ENCODE assay signal across 8 mouse cellular contexts in the genomic region with DNA sequence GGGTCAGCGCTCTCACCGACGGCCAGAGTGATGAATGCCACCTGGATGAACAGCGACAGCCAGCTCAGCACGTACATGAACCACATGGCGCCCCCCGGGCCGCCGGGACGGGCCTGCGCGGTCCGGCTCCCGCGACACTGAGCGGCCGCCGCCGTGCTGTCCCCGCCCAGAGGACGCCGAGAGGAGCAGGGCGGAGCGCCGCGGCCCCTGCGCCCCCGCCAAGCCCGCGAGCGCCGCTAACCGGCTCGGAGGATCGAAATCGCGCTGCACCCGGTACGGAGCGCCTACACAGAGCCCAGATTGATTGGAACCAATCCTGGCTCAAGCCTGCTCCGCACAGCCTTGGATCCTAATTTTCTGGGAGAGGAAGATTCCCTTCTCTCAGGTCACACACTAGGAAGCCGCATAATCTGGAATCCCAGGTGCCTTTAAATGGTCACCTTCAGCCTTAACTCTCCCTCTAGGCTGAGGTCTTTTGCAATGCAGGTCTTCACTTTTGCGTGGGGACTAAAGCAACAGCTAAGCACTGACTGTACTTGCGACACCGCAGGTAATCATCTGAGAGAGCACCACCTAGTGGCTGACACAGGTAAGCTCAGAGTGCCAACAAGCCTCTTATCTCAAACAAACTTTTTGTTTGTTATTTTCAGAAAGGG. TPM values are rescaled to one million over a fixed set of nuclear protein-coding genes. Genes with fewer than 3 reads are reported as not detected.
DNase-seq lines count a peak whose midpoint lies in the region; ATAC-seq lines count a peak whose summit lies in the region.

Tex261 (minus strand) TSS at position 176 of the 656 bp plus-strand sequence.

- no peaks in the 10 kb centered on the region for H3K9me3 ChIP-seq in heart, embryonic 10.5 days
- H3K9me3 ChIP-seq in kidney, embryonic 15.5 days (replicated peaks): no peaks in the 10 kb centered on the region

- peak within 1 kb of the TSS; percentile 96 for H3K4me3 ChIP-seq in heart, embryonic 10.5 days
- H3K4me3 ChIP-seq in kidney, embryonic 15.5 days (replicated peaks): peak within 1 kb of the TSS; percentile 65

- DNase-seq in B cell, adult 2 months: peak; percentile 94 to 95
- DNase-seq in brain, adult 2 months (ENCODE audit: low read depth, low spot score): peak; percentile 96
- peak; percentile 93 for DNase-seq in heart, embryonic 10.5 days (ENCODE audit: low spot score)
- DNase-seq in liver: peak; percentile 90
- DNase-seq in spleen, postnatal 4 days (ENCODE audit: low spot score in 2 of 2): peak; percentile 90 to 95

- peak within 1 kb of the TSS; percentile 81 for H3K9ac ChIP-seq in kidney, embryonic 15.5 days

- peaks cover 11% of the 10 kb centered on the region for H3K4me1 ChIP-seq in heart, embryonic 10.5 days
- H3K4me1 ChIP-seq in kidney, embryonic 15.5 days: peaks cover 23% of the 10 kb centered on the region

- ATAC-seq in erythroblast, adult 5-6 weeks (replicated peaks; ENCODE audit: low FRiP score, poor library complexity, severe bottlenecking): peak; percentile 75
- ATAC-seq in kidney, embryonic 15.5 days (replicated peaks; ENCODE audit: low FRiP score): peak; percentile 96
- ATAC-seq in monocyte, adult 5-6 weeks (replicated peaks; ENCODE audit: insufficient number of reproducible peaks, low FRiP score, low TSS enrichment, poor library complexity, severe bottlenecking): peak; percentile 72

- peak within 1 kb of the TSS; percentile 73 for H3K4me2 ChIP-seq in kidney, embryonic 15.5 days

- under 1% methylated on average over 45 of the region's 45 CpGs for WGBS in heart, embryonic 10.5 days
- under 1% methylated on average over 45 of the region's 45 CpGs for WGBS in kidney, embryonic 15.5 days

- peak within 1 kb of the TSS; percentile 95 for H3K27ac ChIP-seq in heart, embryonic 10.5 days
- H3K27ac ChIP-seq in kidney, embryonic 15.5 days: peak within 1 kb of the TSS; percentile 96

- no peaks in the 10 kb centered on the region for H3K27me3 ChIP-seq in heart, embryonic 10.5 days (ENCODE audit: insufficient read depth, poor library complexity, severe bottlenecking)
- no peaks in the 10 kb centered on the region for H3K27me3 ChIP-seq in kidney, embryonic 15.5 days

- H3K36me3 ChIP-seq in heart, embryonic 10.5 days: peaks cover 29% of the 10 kb centered on the region
- H3K36me3 ChIP-seq in kidney, embryonic 15.5 days: peaks cover 31% of the 10 kb centered on the region

RNA-seq across cellular contexts. Expression of gene Tex261, which starts in this region (rescaled TPM):
- 14.2 and 28.2 TPM in 2 replicates for total RNA-seq in erythroblast, adult 5-6 weeks (2015; ENCODE audit: low replicate concordance)
- 8.1 and 8.6 TPM in 2 replicates for total RNA-seq in erythroblast, adult 5-6 weeks (2017; ENCODE audit: low replicate concordance)
- 82.4 and 88.7 TPM in 2 replicates for polyA plus RNA-seq in heart, embryonic 10.5 days (2016; fragmentation: Nextera tagmentation; extraction: Ambion mirVana)
- 79.7 and 86.7 TPM in 2 replicates for polyA plus RNA-seq in kidney, embryonic 15.5 days (2015; fragmentation: Nextera tagmentation; extraction: Ambion mirVana)
- total RNA-seq in monocyte, adult 5-6 weeks (2017): 28.5 to 36.4 TPM (median 35.7 TPM) in 3 replicates

Comparison
In these comparisons a context has a peak if more than half of its experiments do, and no peak if none do; other contexts are left out.
1. Peak in every context shown above with its lines: DNase-seq, ATAC-seq, H3K4me3 ChIP-seq and H3K27ac ChIP-seq.